Mouse (Mus musculus): ENCODE results near the gene Lrrc1.
"Not testable (repeated sequence)": the region's sequence is repeated elsewhere in the genome, so short reads cannot be mapped to it uniquely, and the experiment has no call there.

Lrrc1 gene

GRCm38 (mm10) chr9:77544354-77545067, at the start of gene Lrrc1:
Gene Lrrc1, minus strand, starts transcription at chr9:77544870.
- peak; percentile 99 for DNase-seq

GRCm38 (mm10) chr9:77592423-77592822, 47.8 kb upstream of the Lrrc1 start:
- DNase-seq, result peak; percentile 79

GRCm38 (mm10) chr9:77589496-77589895, 44.8 kb upstream of the Lrrc1 start:
- no peak for DNase-seq

- DNase-seq, result peak; percentile 62
Measured at GRCm38 (mm10) chr9:77587616-77588015, 42.9 kb upstream of the Lrrc1 start.

GRCm38 (mm10) chr9:77586806-77587591, 42.3 kb upstream of the Lrrc1 start:
- peak; percentile 70 for DNase-seq

- DNase-seq, result no peak
Measured at GRCm38 (mm10) chr9:77584746-77585145, 40.1 kb upstream of the Lrrc1 start.

GRCm38 (mm10) chr9:77583302-77583701, 38.6 kb upstream of the Lrrc1 start:
- peak; percentile 25 for DNase-seq

GRCm38 (mm10) chr9:77579827-77580226, 35.2 kb upstream of the Lrrc1 start:
- DNase-seq, result no peak

GRCm38 (mm10) chr9:77577931-77578330, 33.3 kb upstream of the Lrrc1 start:
- peak; percentile 66 for DNase-seq

DNA sequence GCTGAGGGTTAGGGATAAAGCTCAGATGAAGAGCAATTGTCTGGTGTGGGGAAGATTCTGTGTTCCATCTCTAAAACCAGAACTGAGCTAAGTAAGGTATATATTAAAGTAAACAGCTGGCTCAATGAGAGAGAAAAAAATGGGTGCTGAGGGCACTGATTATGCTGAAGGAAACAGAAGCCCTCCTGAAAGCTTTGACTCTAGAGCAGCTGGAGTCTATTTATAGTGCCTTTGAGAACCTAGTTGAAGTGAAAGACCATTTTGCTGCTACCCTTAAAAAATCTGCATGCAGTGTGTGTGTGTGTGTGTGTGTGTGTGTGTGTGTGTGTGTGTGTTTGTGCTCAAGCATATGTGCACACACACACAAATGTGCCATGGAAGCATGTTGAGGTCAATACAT, 32.7 kb upstream of the Lrrc1 start:
- no peak for DNase-seq

- no peak for DNase-seq
Measured at GRCm38 (mm10) chr9:77576320-77576719, 31.6 kb upstream of the Lrrc1 start.

GRCm38 (mm10) chr9:77574996-77575395, 30.3 kb upstream of the Lrrc1 start:
- DNase-seq, result not testable (repeated sequence)

GRCm38 (mm10) chr9:77571851-77572250, 27.2 kb upstream of the Lrrc1 start:
- DNase-seq, result no peak

GRCm38 (mm10) chr9:77568789-77569506, 24.3 kb upstream of the Lrrc1 start:
- no peak for DNase-seq

GRCm38 (mm10) chr9:77561827-77562226, 17.2 kb upstream of the Lrrc1 start:
- no peak for DNase-seq

- DNase-seq, result no peak
Measured at GRCm38 (mm10) chr9:77557963-77558362, 13.3 kb upstream of the Lrrc1 start.

DNA sequence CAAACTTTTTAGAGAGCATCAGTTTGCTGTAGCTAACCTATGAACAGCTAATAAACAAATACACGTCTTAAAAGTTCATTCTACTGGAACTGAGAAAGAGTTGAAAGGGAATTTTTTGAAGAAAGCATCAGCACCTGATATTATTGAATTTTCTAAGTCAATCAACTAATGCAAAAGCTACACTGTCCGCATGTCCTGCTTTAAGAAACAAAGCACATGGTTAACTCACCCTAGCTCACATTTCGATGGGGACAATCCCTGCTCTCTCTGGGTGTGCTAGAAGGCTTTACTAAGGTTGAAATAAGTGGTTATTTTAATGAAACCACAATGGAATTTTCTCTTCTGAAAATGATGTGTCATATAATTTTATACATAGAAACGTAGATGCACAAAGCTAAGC, 12.5 kb upstream of the Lrrc1 start:
- no peak for DNase-seq

GRCm38 (mm10) chr9:77556435-77556834, 11.8 kb upstream of the Lrrc1 start:
- DNase-seq, result peak; percentile 85

DNA sequence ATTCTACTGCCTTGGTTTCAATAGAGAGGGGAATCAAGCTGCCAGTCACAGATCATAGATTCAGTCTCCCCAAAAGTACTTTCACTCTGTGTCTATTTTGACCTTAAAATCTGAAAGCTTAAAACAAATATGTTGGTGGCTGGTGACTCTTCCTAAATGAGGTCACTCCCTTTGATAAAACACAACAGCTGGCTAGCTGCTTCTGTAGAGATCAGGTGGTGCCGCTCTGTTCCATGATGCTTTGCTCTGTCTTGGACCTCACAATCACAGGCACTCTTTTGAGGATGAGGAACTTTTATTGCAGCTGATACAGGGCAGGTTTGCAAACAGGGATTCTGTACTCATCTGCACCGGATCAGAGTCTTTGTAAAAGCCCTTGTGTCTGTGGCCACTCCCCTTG, 8.8 kb upstream of the Lrrc1 start:
- peak; percentile 46 for DNase-seq

DNA sequence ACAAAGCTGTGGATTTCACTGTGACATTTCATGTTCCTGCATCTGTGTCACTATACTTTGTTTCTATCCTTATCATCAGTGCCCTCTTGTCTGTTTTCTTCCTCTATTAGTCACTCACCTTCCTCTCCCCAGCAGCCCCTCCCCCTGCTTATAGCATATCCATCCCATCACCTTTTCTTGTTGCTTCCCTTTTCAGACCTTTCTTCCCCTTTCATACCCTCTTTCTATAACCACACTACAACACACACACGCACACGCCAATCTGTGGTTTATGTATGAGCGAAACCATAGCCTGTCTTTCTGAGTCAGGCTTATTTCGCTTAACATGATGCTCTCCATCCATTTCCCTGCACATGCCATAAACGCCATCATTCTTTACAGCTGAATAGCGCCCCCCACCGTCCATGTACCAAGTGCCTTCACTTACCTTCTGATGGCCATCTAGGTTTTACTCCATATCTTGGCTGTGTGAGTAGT, 6.4 kb upstream of the Lrrc1 start:
- peak; percentile 50 for DNase-seq

DNA sequence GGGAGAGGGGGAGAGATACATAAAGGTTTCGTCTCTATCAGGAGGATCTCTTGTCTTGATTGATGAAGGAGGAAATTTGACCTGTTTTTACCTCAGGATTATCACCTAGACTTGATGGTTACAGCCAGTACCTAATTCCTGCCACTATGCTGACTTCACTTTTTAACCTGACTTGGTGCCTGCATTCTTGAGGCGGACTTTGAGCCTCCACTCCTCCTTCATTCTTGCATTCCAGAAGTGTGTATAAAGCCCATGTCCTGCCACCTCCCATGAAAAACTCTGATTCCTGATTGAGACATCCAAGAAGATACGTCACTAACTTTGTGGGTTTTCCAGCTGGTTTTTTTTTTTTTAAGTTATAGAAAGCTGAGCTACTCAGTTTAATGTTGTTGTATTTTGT, 1.3 kb upstream of the Lrrc1 start:
- peak; percentile 21 for DNase-seq

GRCm38 (mm10) chr9:77545068-77545421, 375 bp upstream of the Lrrc1 start:
- no peak for DNase-seq
